Mouse (Mus musculus) forebrain, embryonic 12.5 days (tissue): ENCODE measurements around the gene Abo. TPM values are rescaled to one million over a fixed set of nuclear protein-coding genes. Genes with fewer than 3 reads are reported as not detected.

Experiments used
- ATAC-seq: fragments of 200-750 bp; cut with Nextera tagmentation; 2 replicates; pipeline ENCODE4 v1.8.0; 2017; ENCODE audit warnings: moderate TSS enrichment; ENCODE audit not compliant: low FRiP score
- H3K27ac ChIP-seq: fragments of 300-500 bp; sonication (generic); 2 replicates; pipeline ENCODE4 v1.5.1; 2016; ENCODE audit warnings: mild to moderate bottlenecking
- H3K27me3 ChIP-seq: fragments of 300-500 bp; sonication (generic); 2 replicates; pipeline ENCODE4 v1.6.1; 2016; ENCODE audit warnings: mild to moderate bottlenecking
- H3K36me3 ChIP-seq: fragments of 300-500 bp; sonication (generic); replicated peaks from 2 replicates; pipeline ENCODE4 v1.6.1; 2016; ENCODE audit warnings: mild to moderate bottlenecking
- H3K4me1 ChIP-seq: fragments of 300-500 bp; sonication (generic); 2 replicates; pipeline ENCODE4 v1.6.1; 2016
- H3K4me2 ChIP-seq: fragments of 300-500 bp; sonication (generic); 2 replicates; pipeline ENCODE4 v1.6.1; 2016; ENCODE audit warnings: mild to moderate bottlenecking, moderate library complexity
- H3K4me3 ChIP-seq: fragments of 300-500 bp; sonication (generic); replicated peaks from 2 replicates; pipeline ENCODE4 v1.5.1; 2016; ENCODE audit warnings: mild to moderate bottlenecking
- H3K9ac ChIP-seq: fragments of 300-500 bp; sonication (generic); 2 replicates; pipeline ENCODE4 v1.6.1; 2016; ENCODE audit warnings: mild to moderate bottlenecking
- H3K9me3 ChIP-seq: fragments of 300-500 bp; sonication (generic); 2 replicates; pipeline ENCODE4 v1.6.1; 2016
- WGBS: fragments of 180-500 bp; shearing (Covaris S2); methylation state at CpG from one replicate; pipeline ENCODE4 v1.1.7; 2016; 5-methylcytosine and 5-hydroxymethylcytosine counted together
- polyA plus RNA-seq: library from polyadenylated mRNA; unstranded; fragments of >200 nt; fragmentation: Nextera tagmentation; extraction: Ambion mirVana; gene quantifications from 2 replicates; pipeline ENCODE4 v1.2.1, GENCODE M21; 2016

The Abo gene
- polyA plus RNA-seq, 1 experiment from 2014 or later = not detected

- Histone ChIP-seq H3K4me3 (no peak overlapping the region), H3K27ac (no peak overlapping the region), H3K36me3 (no peaks in the 10 kb centered on the region), H3K9me3 (no peaks in the 10 kb centered on the region), H3K27me3 (no peaks in the 10 kb centered on the region), H3K9ac (no peak overlapping the region), H3K4me2 (no peak overlapping the region), H3K4me1 (no peaks in the 10 kb centered on the region)
- no peak for ATAC-seq
- WGBS = 91% methylated on average over 1 of the region's 1 CpGs
Observed at GRCm38 (mm10) chr2:26827261-26827975, 37.4 kb downstream of the Abo start.

Other genes starting within 250 kb of the Abo start
- 67.1 and 67.2 TPM in 2 replicates for gene Fam69b, start 236.5 kb downstream of the Abo start, polyA plus RNA-seq
- not detected in 2 replicates for gene Lcn4, start 193.7 kb downstream of the Abo start, polyA plus RNA-seq
- gene Surf6, start 37.9 kb upstream of the Abo start, polyA plus RNA-seq = 28.8 and 29.5 TPM in 2 replicates
- 139 and 144 TPM in 2 replicates for gene Med22, start 45.7 kb upstream of the Abo start, polyA plus RNA-seq
- gene Rpl7a, start 45.8 kb upstream of the Abo start, polyA plus RNA-seq = 560 and 566 TPM in 2 replicates
- 49.6 and 50.9 TPM in 2 replicates for gene Surf2, start 51.4 kb upstream of the Abo start, polyA plus RNA-seq
- 51.2 and 54.4 TPM in 2 replicates for gene Surf1, start 51.6 kb upstream of the Abo start, polyA plus RNA-seq
- gene Surf4, start 68.9 kb upstream of the Abo start, polyA plus RNA-seq = 118 and 125 TPM in 2 replicates
- 0.11 TPM in 1 of 2 replicates, not detected in the other for gene Stkld1, start 69.1 kb upstream of the Abo start, polyA plus RNA-seq
- gene Rexo4, start 99.4 kb upstream of the Abo start, polyA plus RNA-seq = 40.3 and 43.1 TPM in 2 replicates
- not detected in 2 replicates for gene Adamts13, start 108.4 kb upstream of the Abo start, polyA plus RNA-seq
- gene Cacfd1, start 144.9 kb upstream of the Abo start, polyA plus RNA-seq = 120 and 126 TPM in 2 replicates
- 1.6 and 1.8 TPM in 2 replicates for gene Slc2a6, start 163.0 kb upstream of the Abo start, polyA plus RNA-seq
- gene Mymk, start 207.2 kb upstream of the Abo start, polyA plus RNA-seq = 0.26 TPM in 1 of 2 replicates, not detected in the other
- gene Adamtsl2, start 214.4 kb upstream of the Abo start, polyA plus RNA-seq = 5.3 and 5.4 TPM in 2 replicates